Mouse (Mus musculus) embryonic facial prominence, embryonic 13.5 days (tissue): ENCODE results near the gene Uimc1. TPM values are rescaled to one million over a fixed set of nuclear protein-coding genes. Genes with fewer than 3 reads are reported as not detected.

Experiments
- ATAC-seq: fragments of 200-750 bp; cut with Nextera tagmentation; 2 replicates; pipeline ENCODE4 v1.8.0; 2017; ENCODE audit warnings: low read depth; ENCODE audit not compliant: insufficient number of reproducible peaks, insufficient read depth, low FRiP score, low TSS enrichment
- H3K27ac ChIP-seq: fragments of 300-500 bp; sonication (generic); 2 replicates; pipeline ENCODE4 v1.5.1; 2015; ENCODE audit warnings: moderate library complexity, mild to moderate bottlenecking, inconsistent platforms
- H3K27me3 ChIP-seq: fragments of 300-500 bp; sonication (generic); 2 replicates; pipeline ENCODE4 v1.6.1; 2015; ENCODE audit warnings: mild to moderate bottlenecking, inconsistent platforms
- H3K36me3 ChIP-seq: fragments of 300-500 bp; sonication (generic); 2 replicates; pipeline ENCODE4 v1.6.1; 2015; ENCODE audit warnings: mild to moderate bottlenecking, inconsistent platforms
- H3K4me1 ChIP-seq: fragments of 300-500 bp; sonication (generic); 2 replicates; pipeline ENCODE4 v1.6.1; 2015; ENCODE audit warnings: inconsistent platforms
- H3K4me2 ChIP-seq: fragments of 300-500 bp; sonication (generic); 2 replicates; pipeline ENCODE4 v1.6.1; 2015; ENCODE audit warnings: moderate library complexity, mild to moderate bottlenecking, inconsistent platforms
- H3K4me3 ChIP-seq: fragments of 300-500 bp; sonication (generic); 2 replicates; pipeline ENCODE4 v1.5.1; 2015; ENCODE audit warnings: mild to moderate bottlenecking, inconsistent platforms
- H3K9ac ChIP-seq: fragments of 300-500 bp; sonication (generic); 2 replicates; pipeline ENCODE4 v1.6.1; 2015; ENCODE audit warnings: mild to moderate bottlenecking, inconsistent platforms
- H3K9me3 ChIP-seq: fragments of 300-500 bp; sonication (generic); 2 replicates; pipeline ENCODE4 v1.6.1; 2016; ENCODE audit warnings: inconsistent platforms
- WGBS: fragments of 180-500 bp; shearing (Covaris S2); methylation state at CpG from one replicate; pipeline ENCODE4 v1.1.7; 2015; ENCODE audit warnings: mixed read lengths; 5-methylcytosine and 5-hydroxymethylcytosine counted together
- polyA plus RNA-seq: library from polyadenylated mRNA; unstranded; fragments of >200 nt; fragmentation: Nextera tagmentation; extraction: Ambion mirVana; gene quantifications from 2 replicates; pipeline ENCODE4 v1.2.1, GENCODE M21; 2015

The Uimc1 gene
- polyA plus RNA-seq, 1 experiment from 2014 or later: 25.4 TPM

GRCm38 (mm10) chr13:55011981-55012478, 88.1 kb downstream of the Uimc1 start:
- Histone ChIP-seq H3K36me3 (no peaks in the 10 kb centered on the region), H3K27ac (no peak overlapping the region), H3K4me1 (peaks cover 6% of the 10 kb centered on the region; the same call in 1 of the 2 replicates), H3K4me3 (no peak overlapping the region), H3K27me3 (0 out of 2 replicates have a peak, but pooled peaks cover 5% of the 10 kb centered on the region), H3K4me2 (peak overlapping the region; percentile 18), H3K9ac (no peak overlapping the region), H3K9me3 (no peaks in the 10 kb centered on the region)
- 2% methylated on average over 14 of the region's 14 CpGs for WGBS
- ATAC-seq: 0 out of 2 replicates have a peak, but pooled peaks have one; percentile 17

- Histone ChIP-seq H3K4me2 (no peak overlapping the region), H3K9me3 (no peaks in the 10 kb centered on the region), H3K27ac (no peak overlapping the region), H3K36me3 (no peaks in the 10 kb centered on the region), H3K4me3 (no peak overlapping the region), H3K9ac (no peak overlapping the region), H3K27me3 (0 out of 2 replicates have a peak, but pooled peaks cover 5% of the 10 kb centered on the region), H3K4me1 (peaks cover 6% of the 10 kb centered on the region; the same call in 1 of the 2 replicates)
- WGBS: 87% methylated on average over 15 of the region's 15 CpGs
- no peak for ATAC-seq
These were observed 89.0 kb downstream of the Uimc1 start for GRCm38 (mm10) chr13:55011103-55011502.

GRCm38 (mm10) chr13:55008589-55008988, 91.5 kb downstream of the Uimc1 start:
- H3K27me3 ChIP-seq: 0 out of 2 replicates have a peak, but pooled peaks cover 5% of the 10 kb centered on the region
- H3K9ac ChIP-seq: no peak overlapping the region
- ATAC-seq: no peak
- WGBS: 70% methylated on average over 6 of the region's 6 CpGs
- H3K9me3 ChIP-seq: no peaks in the 10 kb centered on the region
- H3K4me1 ChIP-seq: peaks cover 6% of the 10 kb centered on the region; the same call in 1 of the 2 replicates
- H3K36me3 ChIP-seq: no peaks in the 10 kb centered on the region
- H3K4me3 ChIP-seq: no peak overlapping the region
- H3K4me2 ChIP-seq: no peak overlapping the region
- no peak overlapping the region for H3K27ac ChIP-seq

GRCm38 (mm10) chr13:55006415-55006742, 93.7 kb downstream of the Uimc1 start:
- Histone ChIP-seq H3K36me3 (no peaks in the 10 kb centered on the region), H3K9me3 (no peaks in the 10 kb centered on the region), H3K4me2 (no peak overlapping the region), H3K27me3 (no peaks in the 10 kb centered on the region; the same call in 1 of the 2 replicates), H3K4me3 (no peak overlapping the region), H3K27ac (no peak overlapping the region), H3K4me1 (no peaks in the 10 kb centered on the region), H3K9ac (no peak overlapping the region)
- ATAC-seq: no peak
- WGBS: 72% methylated on average over 7 of the region's 7 CpGs

GRCm38 (mm10) chr13:55005691-55006414, 94.2 kb downstream of the Uimc1 start:
- no peak for ATAC-seq
- H3K9ac ChIP-seq: no peak overlapping the region
- H3K4me3 ChIP-seq: no peak overlapping the region
- no peaks in the 10 kb centered on the region for H3K36me3 ChIP-seq
- H3K27me3 ChIP-seq: no peaks in the 10 kb centered on the region; the same call in 1 of the 2 replicates
- no peak overlapping the region for H3K27ac ChIP-seq
- H3K4me1 ChIP-seq: no peaks in the 10 kb centered on the region
- H3K9me3 ChIP-seq: no peaks in the 10 kb centered on the region
- H3K4me2 ChIP-seq: no peak overlapping the region
- 84% methylated on average over 31 of the region's 31 CpGs for WGBS

- no peaks in the 10 kb centered on the region for H3K9me3 ChIP-seq
- H3K4me3 ChIP-seq: no peak overlapping the region
- no peak for ATAC-seq
- H3K9ac ChIP-seq: no peak overlapping the region
- H3K4me1 ChIP-seq: no peaks in the 10 kb centered on the region
- H3K4me2 ChIP-seq: no peak overlapping the region
- H3K36me3 ChIP-seq: no peaks in the 10 kb centered on the region
- peaks cover 3% of the 10 kb centered on the region for H3K27me3 ChIP-seq
- H3K27ac ChIP-seq: no peak overlapping the region
- WGBS: 73% methylated on average over 11 of the region's 11 CpGs
These were observed 95.5 kb downstream of the Uimc1 start for GRCm38 (mm10) chr13:55004646-55005045.

GRCm38 (mm10) chr13:55002090-55002489, 98.0 kb downstream of the Uimc1 start:
- Histone ChIP-seq H3K27ac (no peak overlapping the region), H3K9ac (no peak overlapping the region), H3K4me3 (no peak overlapping the region), H3K4me1 (no peaks in the 10 kb centered on the region), H3K4me2 (no peak overlapping the region), H3K36me3 (no peaks in the 10 kb centered on the region), H3K27me3 (peaks cover 3% of the 10 kb centered on the region), H3K9me3 (no peaks in the 10 kb centered on the region)
- 77% methylated on average over 10 of the region's 10 CpGs for WGBS
- no peak for ATAC-seq

- H3K4me2 ChIP-seq: no peak overlapping the region
- peaks cover 3% of the 10 kb centered on the region for H3K27me3 ChIP-seq
- WGBS: 80% methylated on average over 10 of the region's 10 CpGs
- ATAC-seq: no peak
- no peak overlapping the region for H3K9ac ChIP-seq
- H3K27ac ChIP-seq: no peak overlapping the region
- H3K4me3 ChIP-seq: no peak overlapping the region
- no peaks in the 10 kb centered on the region for H3K36me3 ChIP-seq
- H3K4me1 ChIP-seq: no peaks in the 10 kb centered on the region
- no peaks in the 10 kb centered on the region for H3K9me3 ChIP-seq
These were observed 99.7 kb downstream of the Uimc1 start for GRCm38 (mm10) chr13:55000433-55000832.

- peaks cover 19% of the 10 kb centered on the region for H3K27me3 ChIP-seq
- no peak for ATAC-seq
These were observed 102.5 kb downstream of the Uimc1 start for GRCm38 (mm10) chr13:54997568-54997967.

GRCm38 (mm10) chr13:54995161-54995560, 104.9 kb downstream of the Uimc1 start:
- H3K36me3 ChIP-seq: no peaks in the 10 kb centered on the region
- no peak overlapping the region for H3K9ac ChIP-seq
- no peaks in the 10 kb centered on the region for H3K9me3 ChIP-seq
- 69% methylated on average over 6 of the region's 6 CpGs for WGBS
- no peak overlapping the region for H3K27ac ChIP-seq
- no peak overlapping the region for H3K4me2 ChIP-seq
- peaks cover 22% of the 10 kb centered on the region for H3K27me3 ChIP-seq
- ATAC-seq: no peak
- no peak overlapping the region for H3K4me3 ChIP-seq
- peaks cover 11% of the 10 kb centered on the region for H3K4me1 ChIP-seq

More at GRCm38 (mm10) chr13:54997568-54997967, 102.5 kb downstream of the Uimc1 start:
- no peaks in the 10 kb centered on the region for H3K36me3 ChIP-seq
- H3K9me3 ChIP-seq: no peaks in the 10 kb centered on the region
- 78% methylated on average over 8 of the region's 8 CpGs for WGBS
- H3K9ac ChIP-seq: no peak overlapping the region
- no peak overlapping the region for H3K4me2 ChIP-seq
- H3K27ac ChIP-seq: no peak overlapping the region
- peaks cover 11% of the 10 kb centered on the region for H3K4me1 ChIP-seq
- H3K4me3 ChIP-seq: no peak overlapping the region

GRCm38 (mm10) chr13:54994576-54994975, 105.5 kb downstream of the Uimc1 start:
- no peak overlapping the region for H3K4me3 ChIP-seq
- H3K4me2 ChIP-seq: no peak overlapping the region
- H3K9ac ChIP-seq: no peak overlapping the region
- H3K4me1 ChIP-seq: peaks cover 11% of the 10 kb centered on the region
- WGBS: 14% methylated on average over 4 of the region's 4 CpGs
- H3K9me3 ChIP-seq: no peaks in the 10 kb centered on the region
- H3K27me3 ChIP-seq: peaks cover 24% of the 10 kb centered on the region
- H3K36me3 ChIP-seq: no peaks in the 10 kb centered on the region
- no peak for ATAC-seq
- H3K27ac ChIP-seq: no peak overlapping the region

- Histone ChIP-seq H3K27ac (no peak overlapping the region), H3K4me1 (peaks cover 15% of the 10 kb centered on the region), H3K4me2 (no peak overlapping the region), H3K9ac (no peak overlapping the region), H3K4me3 (no peak overlapping the region), H3K9me3 (no peaks in the 10 kb centered on the region), H3K27me3 (peaks cover 24% of the 10 kb centered on the region), H3K36me3 (no peaks in the 10 kb centered on the region)
- ATAC-seq: no peak
- WGBS: 80% methylated on average over 7 of the region's 7 CpGs
These were observed 107.9 kb downstream of the Uimc1 start for GRCm38 (mm10) chr13:54992215-54992614.
